Mouse (Mus musculus) NIH3T3 (cell line): Measurements from ENCODE around the gene H60b.
"Not testable (repeated sequence)": the region's sequence is repeated elsewhere in the genome, so short reads cannot be mapped to it uniquely, and the experiment has no call there.

Experiments
- DNase-seq: peaks from one replicate; pipeline ENCODE4 v3.0.0-alpha.2; 2012; ENCODE audit warnings: low read depth

Gene H60b

DNA sequence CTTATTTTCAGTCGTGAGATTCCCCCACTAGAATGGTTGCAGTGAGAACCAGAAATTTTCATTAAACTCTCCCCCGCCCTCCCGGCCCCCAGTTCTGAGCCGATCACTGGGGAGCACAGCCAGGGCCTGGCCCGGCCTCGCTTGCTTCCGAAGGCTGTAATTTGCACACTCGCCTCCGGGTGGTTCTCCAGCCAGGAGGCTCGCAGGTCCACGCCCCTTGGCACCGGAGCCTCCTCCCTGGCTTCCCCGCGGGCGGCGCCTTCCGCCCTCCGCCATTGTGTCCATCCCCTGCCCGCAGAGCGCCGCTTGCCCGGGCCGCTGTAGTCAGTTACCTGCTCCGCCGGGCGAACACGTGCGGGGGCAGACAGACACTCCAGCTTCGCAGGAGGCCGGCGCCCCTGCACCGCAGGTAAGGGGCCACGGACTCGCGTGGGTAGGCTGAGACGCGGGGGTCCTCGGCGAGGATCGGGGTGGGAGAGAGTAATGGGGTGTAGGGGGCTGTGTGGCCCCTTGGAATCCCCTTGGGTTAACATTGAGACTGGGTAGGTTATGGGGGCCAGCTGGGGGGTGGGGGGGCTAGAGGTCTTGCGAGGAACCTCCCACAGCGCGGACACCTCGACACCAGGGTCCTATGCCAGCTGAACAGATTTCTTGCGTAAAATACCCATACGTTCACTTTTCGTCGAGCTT, at the start of gene H60b, which contains the start of gene Raet1e:
Gene H60b (plus strand): TSS at position 277 of the 690 bp plus-strand sequence.
Gene Raet1e (plus strand): TSS at position 260 of the 690 bp plus-strand sequence.
- peak; percentile 32 for DNase-seq

DNA sequence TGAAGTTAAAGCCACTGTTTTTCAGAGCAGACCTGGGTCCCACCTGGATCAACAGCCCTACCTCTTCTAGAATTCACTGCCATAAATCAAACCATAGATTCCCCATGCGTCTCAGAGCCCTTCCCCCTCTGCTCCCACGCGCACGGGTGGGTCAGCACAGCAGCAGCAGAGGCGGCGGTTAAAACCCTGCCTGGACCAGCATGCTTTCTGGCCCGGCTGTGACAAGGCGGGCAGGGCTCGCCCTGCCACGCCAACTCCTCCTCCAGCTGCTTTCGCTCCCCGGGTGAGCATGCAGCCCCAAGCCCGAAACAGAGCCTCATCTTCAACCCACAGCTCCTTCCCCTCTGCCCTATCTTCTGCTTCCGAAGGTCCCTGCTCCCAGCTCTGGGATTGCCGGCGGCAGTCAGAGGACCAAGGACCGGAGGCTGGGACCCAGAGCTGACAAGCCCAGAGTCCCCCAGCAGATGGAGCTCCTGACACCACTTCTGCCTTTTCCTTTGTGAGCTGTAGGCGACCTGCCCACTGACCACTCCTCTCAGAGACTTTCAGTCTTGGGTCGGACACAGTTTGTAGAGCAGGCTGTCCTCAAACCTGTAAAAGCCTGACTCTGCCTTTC, 17.6 kb upstream of the H60b start:
- peak; percentile 64 for DNase-seq

GRCm38 (mm10) chr10:22142194-22142593, 16.2 kb upstream of the H60b start:
- DNase-seq, result peak; percentile 78

- DNase-seq, result peak; percentile 0
These were observed 15.5 kb upstream of the H60b start for GRCm38 (mm10) chr10:22142926-22143325.

DNA sequence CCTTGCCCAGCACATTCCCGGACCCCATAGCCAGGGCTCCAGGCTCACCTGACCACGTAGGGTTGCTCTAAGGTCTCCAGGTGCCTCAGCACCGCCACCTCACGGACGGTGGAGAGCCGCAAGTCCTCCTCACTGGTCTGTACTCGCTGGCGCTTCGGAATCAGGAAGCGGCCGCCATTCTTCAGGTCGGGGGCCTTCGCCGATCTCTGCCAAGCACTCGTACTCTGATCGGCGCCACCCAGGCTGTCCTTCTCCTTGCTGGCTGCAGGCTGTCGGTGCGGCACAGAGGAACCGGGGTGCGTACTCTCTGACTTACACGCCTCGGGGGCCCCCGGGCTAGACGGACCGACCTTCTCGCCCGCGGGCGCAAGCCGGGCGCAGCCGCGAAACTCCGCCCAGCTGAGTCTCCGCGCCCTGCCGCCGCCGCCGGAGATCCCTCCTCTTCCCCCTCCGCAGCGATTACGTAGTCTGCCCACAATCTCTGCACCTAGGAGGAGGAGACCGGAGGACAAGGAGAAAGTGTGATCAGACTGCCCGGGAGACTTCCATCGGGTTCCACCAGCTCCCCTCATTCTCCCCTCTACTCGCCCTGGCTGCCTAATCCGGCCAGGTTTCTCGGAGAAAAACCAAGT, 9.8 kb upstream of the H60b start:
- peak; percentile 21 for DNase-seq

GRCm38 (mm10) chr10:22149073-22149690, 9.2 kb upstream of the H60b start, which contains the start of gene E030030I06Rik:
E030030I06Rik (minus strand) TSS chr10:22149270.
- peak; percentile 31 for DNase-seq

GRCm38 (mm10) chr10:22149691-22150465, 8.5 kb upstream of the H60b start:
- peak; percentile 19 for DNase-seq

DNA sequence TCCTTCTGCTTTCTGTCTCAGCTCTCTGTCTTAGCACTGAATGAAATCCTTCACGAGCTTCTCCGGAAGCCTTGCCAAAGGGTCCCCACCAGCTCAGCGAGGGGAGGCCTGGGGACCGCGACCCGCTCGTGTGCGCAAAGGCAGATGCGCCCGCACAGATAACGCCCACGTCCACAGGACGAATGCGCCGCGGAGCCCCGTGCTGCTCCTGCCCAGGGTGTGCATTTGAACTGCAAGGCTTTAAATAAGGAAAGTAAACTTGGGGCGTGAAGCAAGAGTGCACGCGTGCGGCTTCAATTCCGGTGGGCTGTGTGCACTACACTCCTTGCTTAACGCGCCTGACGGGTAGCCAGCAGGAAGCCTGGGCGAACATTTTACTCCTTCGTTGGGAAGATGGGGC, 7.8 kb upstream of the H60b start:
- peak; percentile 1 for DNase-seq

- peak; percentile 1 for DNase-seq
These were observed 7.1 kb upstream of the H60b start for GRCm38 (mm10) chr10:22151056-22151862.

- peak; percentile 2 for DNase-seq
These were observed 6.3 kb upstream of the H60b start for GRCm38 (mm10) chr10:22151863-22152640.

DNA sequence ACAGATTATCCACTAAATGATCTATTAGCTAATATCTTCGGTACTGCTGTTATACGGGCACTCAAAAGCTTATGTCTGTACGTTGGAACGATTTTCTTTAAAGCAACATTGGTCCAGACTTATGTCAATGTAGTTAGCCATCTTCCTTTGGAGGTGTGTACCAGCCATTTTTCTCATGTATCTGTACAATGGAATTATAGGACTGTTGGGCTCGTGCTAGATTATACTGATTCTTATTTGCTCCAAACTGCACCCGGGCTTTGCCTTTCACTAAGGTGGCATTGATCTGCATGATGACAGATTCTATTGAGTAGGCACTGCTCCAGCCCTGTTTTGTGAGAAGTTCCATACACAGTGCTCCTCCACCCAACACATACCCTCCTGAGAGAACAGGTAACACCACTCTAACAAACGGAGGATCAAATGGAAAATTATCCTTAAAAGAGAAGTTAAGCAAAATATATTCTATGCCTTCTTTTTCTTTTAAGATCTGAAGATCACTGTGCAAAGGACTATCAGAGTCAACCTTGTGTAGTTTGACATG, 5.2 kb upstream of the H60b start:
- DNase-seq, result not testable (repeated sequence)

DNA sequence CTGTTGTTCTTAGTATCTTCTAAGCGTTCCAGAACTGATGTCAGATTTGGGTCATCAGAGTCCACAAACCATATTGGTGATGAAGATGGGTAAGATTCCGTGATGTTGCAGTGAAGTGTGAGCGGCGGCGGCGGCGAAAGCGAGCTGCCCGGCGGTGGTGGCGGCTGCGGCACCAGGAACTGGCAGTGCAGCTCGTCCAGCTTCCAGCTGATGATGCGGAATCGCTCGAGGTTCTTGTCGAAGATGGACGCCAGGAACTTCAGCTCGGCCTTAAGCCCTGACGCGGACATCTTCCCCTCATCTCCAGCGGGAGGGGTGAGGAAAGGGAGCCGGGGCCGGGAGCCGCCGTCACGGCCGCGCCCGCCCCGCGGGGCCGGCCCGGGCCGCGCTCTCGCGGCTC, 4.3 kb upstream of the H60b start:
- not testable (repeated sequence) for DNase-seq

- peak; percentile 1 for DNase-seq
These were observed 3.3 kb upstream of the H60b start for GRCm38 (mm10) chr10:22154871-22155799.

GRCm38 (mm10) chr10:22159131-22159561, 760 bp downstream of the H60b start:
- DNase-seq, result no peak

DNA sequence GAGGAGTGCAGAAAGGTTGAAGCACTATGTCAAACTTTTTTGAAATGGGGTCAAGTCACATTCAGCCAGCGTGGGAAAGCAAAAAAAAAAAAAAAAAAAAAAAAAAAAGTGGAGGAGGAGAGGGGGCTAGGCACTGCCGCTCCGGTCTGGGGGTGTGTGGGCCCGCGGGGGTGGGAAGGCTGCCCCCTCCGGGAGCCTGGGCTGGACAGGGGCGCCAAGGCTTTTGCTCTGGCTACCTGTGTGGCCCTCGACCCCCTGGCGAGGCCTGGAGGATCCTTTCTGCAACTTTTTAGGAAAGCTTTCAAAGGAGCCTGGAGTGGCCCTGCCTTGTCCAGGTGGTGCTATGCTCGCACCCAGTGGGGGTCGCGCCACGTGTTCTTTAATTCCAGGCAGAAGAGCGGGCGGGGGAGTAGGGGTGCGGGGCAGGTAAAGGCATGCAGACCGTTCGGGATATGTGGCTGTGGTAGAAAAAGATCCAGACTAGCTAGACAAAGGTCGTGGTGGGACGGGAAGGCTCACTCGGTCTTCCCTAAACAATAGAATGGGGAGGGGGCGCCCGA, 1.3 kb downstream of the H60b start:
- DNase-seq, result no peak

DNA sequence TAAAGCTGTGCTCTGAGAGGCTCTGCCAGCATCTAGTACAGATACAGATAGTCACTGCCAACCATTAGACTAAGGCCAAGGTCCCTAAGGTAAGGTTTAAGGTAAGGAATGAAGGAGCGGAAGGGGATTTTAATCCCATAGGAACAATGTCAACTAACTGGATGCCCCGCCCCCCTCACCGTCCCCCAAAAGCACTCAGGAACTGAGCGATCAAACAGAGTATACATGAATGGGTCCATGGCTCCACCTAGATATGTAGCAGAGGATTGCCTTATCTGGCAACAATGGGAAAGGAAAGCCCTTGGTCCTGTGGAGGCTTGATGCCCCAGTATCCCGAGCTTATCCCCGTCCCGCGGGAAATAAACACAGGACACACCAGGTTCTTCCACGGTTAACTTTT, 4.9 kb downstream of the H60b start:
- DNase-seq, result not testable (repeated sequence)

DNA sequence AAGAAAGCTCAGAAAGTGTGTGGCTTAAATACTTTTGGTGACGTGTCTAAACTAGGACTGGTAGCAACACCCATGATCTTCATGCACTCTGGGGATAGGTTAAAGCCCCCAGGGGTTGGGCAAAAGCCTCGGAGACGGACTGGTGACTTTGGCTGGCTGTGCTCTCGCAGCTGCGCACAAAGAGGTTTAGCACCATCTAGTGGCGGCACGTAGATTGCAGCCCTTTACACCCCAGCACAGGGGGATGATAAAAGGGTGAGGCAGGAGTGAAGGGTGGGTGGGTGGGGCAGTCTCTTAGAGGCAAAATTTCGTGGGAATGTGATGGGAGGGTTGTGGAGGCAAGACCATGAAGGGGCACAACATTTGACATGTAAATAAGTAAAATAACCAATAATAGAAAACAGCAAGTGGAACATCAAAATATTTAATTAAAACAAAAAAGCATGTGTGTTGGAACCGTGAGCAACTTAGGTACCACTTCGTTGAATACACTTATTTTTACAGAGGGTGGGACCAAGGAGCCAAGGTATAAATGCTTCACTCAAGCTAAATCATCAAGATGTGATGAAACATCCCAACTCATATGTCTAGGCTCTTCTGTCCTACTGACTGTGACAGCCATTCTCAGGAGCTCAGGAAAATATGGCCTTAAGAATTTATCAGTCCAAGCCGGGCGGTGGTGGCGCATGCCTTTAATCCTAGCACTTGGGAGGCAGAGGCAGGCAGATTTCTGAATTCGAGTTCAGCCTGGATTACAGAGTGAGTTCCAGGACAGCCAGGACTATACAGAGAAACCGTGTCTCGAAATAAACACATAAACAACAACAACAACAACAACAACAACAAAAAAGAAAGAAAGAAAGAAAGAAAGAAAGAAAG, 5.6 kb downstream of the H60b start:
- DNase-seq, result peak; percentile 77
